Mouse (Mus musculus): ENCODE measurements around the gene Ncor2.

Ncor2 gene

GRCm38 (mm10) chr5:125190105-125190813 is 11.2 kb upstream of the Ncor2 start:
- peak in 1 of 2 experiments; percentile 60 for DNase-seq

GRCm38 (mm10) chr5:125189625-125190024 is 10.6 kb upstream of the Ncor2 start:
- DNase-seq, result peak; percentile 80 to 94

GRCm38 (mm10) chr5:125188812-125189598 is 10.0 kb upstream of the Ncor2 start:
- DNase-seq, result no peak

GRCm38 (mm10) chr5:125184826-125185225 is 5.8 kb upstream of the Ncor2 start:
- no peak for DNase-seq

- DNase-seq, result peak; percentile 60 to 63
Observed at GRCm38 (mm10) chr5:125183321-125184003, 4.4 kb upstream of the Ncor2 start.

GRCm38 (mm10) chr5:125180630-125181263 is 1.7 kb upstream of the Ncor2 start:
- DNase-seq, result no peak

- no peak for DNase-seq
Observed at GRCm38 (mm10) chr5:125179735-125180629, 963 bp upstream of the Ncor2 start.

GRCm38 (mm10) chr5:125178171-125179006 is 630 bp downstream of the Ncor2 start:
- DNase-seq, result peak; percentile 67 to 75

GRCm38 (mm10) chr5:125177481-125178134 is 1.4 kb downstream of the Ncor2 start:
- DNase-seq, result peak; percentile 79 to 82

GRCm38 (mm10) chr5:125176864-125177263 is 2.2 kb downstream of the Ncor2 start:
- peak; percentile 73 to 76 for DNase-seq

- no peak for DNase-seq
Observed at GRCm38 (mm10) chr5:125176370-125176766, 2.7 kb downstream of the Ncor2 start.

GRCm38 (mm10) chr5:125175673-125176369 is 3.2 kb downstream of the Ncor2 start:
- DNase-seq, result no peak

- peak; percentile 78 to 80 for DNase-seq
Observed at GRCm38 (mm10) chr5:125174726-125175672, 4.0 kb downstream of the Ncor2 start.

GRCm38 (mm10) chr5:125173868-125174267 is 5.2 kb downstream of the Ncor2 start:
- no peak for DNase-seq

GRCm38 (mm10) chr5:125172831-125173615 is 6.0 kb downstream of the Ncor2 start:
- no peak for DNase-seq

GRCm38 (mm10) chr5:125171259-125171658 is 7.8 kb downstream of the Ncor2 start:
- DNase-seq, result no peak

GRCm38 (mm10) chr5:125170107-125170842 is 8.7 kb downstream of the Ncor2 start:
- DNase-seq, result no peak
